Mouse (Mus musculus) adrenal gland, postnatal 10 days (tissue): ENCODE results near the gene Dnal1. TPM values are rescaled to one million over a fixed set of nuclear protein-coding genes. Genes with fewer than 3 reads are reported as not detected.

Experiments used
- DNase-seq: peaks from one replicate; pipeline ENCODE4 v3.0.0; 2021; ENCODE audit warnings: mixed read lengths
- total RNA-seq, 2 experiments: library from RNA; stranded (reverse); gene quantifications; 2 replicates each; pipeline ENCODE4 v1.2.3; 2021

Dnal1 gene
- total RNA-seq, 2 experiments from 2014 or later: 13.1 to 13.2 TPM

DNA sequence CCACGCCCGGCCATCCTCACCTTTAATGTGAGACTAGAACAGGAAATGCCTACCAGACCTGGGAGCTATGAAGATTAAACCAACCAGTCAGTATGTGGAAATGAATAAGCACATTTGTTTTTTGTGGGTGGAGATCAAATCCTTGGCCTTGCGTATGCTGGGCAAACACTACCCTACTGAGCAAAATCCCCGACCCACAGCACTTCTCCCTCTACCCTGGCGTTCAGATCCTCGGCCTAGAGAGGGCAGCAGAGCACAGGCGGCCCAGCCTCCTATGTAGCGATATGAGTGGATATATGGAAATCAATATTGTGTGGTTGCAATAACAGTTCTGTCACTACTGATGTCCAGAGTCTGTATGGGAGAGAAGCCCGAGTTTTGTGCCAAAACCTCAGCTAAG lies 49.0 kb downstream of the Dnal1 start:
- peak; percentile 64 for DNase-seq

DNA sequence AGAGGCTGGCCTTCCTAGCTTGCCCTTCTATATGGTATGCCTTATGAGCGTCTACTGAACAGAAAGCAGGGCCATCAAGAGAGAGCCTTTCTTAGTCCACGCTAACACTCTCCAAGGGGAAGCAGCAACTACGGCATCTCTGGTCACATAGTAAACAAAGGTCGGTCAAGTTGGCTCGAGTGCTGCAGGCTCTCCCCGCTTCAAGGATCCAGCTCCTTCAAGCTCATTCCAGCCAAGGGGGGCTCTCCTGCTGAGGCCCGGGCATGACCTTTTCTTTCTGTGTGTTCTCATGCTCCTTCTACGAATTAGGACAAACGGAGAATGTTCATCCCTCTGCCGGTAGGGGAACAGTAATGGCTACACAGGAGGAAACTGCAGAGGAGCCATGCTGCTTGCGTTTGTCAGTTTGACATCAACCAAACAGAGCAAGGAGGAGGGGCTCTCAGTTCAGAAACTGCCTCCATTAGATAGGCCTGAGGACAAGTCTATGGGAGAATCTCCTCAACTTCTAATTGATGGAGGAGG lies 49.5 kb downstream of the Dnal1 start:
- no peak for DNase-seq

DNA sequence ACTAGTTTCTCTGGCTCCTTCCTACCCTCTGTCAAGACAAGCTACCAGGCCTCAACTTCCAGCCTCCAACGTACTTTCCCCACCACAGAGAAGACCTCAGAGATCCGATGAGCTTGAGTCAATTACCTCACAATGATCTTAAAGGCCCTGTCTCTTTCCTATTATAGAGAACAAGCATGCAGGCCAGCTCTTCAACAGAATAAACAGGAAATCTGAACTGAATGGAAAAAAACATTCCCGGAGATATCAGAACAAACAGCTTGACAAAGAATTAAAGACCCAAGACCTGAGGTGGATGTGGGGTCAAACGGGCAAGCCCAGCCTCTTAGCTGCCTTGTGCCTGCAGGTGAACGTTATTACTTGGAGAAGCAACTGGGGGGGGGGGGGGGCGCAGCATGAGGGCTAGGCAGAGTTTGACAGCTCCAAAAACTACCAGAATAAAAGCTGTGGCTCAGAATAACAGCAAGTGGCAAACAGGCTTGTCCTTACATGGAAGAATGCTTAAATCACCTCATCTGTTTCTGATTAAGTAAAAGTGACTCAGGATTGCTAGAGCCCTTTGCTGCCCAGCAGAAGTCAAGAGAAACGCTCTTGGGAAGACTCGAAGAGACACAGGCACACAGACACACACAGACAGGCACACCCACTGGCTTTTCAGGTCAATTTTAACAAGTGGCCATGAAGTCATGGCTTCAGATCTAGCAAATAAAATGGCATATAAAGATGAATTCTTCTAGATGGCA lies 51.6 kb downstream of the Dnal1 start:
- DNase-seq: no peak

DNA sequence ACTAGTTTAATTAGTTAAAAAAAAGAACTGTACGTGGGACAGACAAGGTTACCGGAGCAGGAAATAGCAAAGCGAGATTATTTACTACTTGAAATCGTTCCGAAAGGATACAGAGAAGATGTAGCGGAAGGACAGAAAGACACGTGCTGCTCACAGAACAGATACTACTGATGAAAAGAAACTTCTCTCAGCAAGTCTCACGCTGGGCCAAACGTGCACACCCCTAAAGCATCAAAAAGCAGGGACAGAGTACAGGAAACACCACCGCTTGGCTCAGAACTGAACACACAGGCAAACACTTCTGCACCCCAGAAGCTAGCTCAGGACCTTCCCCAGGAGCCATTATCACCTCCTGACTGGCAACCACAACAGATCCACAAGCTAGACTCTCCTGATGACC lies 56.4 kb downstream of the Dnal1 start:
- no peak for DNase-seq

DNA sequence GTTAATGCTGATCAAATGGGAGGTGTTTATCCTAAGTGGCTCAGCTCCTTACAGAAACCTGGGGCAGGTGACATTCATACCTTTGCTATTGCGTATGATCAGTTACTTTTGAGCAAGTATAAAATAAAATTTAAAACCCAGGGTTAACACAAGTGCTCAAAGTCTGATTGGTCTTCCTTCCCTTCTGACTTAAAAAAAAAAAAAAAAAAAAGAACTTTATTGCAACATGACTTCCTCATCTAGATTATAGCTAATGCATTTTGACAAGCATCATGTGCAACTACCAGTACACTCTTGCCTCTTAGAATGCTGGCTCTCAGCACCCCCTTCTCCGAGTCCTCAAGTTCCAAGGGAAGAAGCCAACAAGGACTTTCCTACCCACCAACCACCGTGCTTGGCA lies 58.0 kb downstream of the Dnal1 start:
- no peak for DNase-seq

DNA sequence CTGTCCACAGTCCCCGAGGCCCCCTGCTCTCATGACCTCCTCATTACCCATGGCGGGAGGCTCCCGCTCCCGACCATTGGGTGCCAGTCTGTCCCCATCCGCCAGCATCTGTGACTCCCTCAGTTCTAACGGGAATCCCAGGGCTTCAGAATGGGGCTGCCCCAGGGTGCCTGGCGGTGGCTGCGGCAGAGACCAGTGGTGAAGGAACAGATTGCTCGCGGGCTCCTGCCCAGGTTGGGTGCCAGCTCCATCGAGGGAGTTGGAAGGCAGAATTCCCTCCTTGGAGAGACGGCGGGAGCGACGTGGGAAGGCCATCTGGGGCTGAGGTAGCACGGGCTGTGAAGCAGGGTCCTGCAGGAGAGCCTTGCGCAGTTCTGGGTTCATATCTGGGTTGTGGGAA lies 58.7 kb downstream of the Dnal1 start:
- DNase-seq: no peak

DNA sequence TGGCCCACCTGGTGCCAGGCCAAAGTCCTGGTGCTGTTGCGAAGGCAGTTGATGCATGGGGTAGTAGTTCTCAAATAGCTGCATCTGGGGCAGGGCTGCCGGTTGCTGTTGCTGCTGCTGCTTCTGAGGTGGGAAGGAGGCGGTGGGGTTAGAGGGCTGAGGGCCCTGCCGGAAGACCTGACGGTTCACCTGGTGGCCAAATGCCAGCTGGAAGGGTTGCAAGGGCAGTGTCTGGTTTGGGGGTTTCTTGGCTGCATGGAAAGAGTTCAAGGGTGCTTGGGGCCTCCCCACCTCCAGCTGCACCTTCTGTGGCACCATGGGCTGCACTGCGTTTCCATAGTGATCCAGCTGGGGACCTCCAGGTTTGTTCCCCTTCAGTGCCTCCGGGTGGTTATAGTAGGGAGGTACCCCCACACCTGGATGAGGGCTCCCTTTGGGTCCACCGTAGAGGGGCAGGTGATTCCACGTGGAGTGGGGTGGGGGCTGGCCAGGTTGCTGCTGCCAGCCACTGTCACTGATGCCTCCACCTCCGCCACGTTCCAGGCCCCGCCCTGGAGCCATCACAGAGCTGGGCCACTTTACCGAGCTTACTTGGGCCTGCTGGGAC lies 59.2 kb downstream of the Dnal1 start:
- no peak for DNase-seq

DNA sequence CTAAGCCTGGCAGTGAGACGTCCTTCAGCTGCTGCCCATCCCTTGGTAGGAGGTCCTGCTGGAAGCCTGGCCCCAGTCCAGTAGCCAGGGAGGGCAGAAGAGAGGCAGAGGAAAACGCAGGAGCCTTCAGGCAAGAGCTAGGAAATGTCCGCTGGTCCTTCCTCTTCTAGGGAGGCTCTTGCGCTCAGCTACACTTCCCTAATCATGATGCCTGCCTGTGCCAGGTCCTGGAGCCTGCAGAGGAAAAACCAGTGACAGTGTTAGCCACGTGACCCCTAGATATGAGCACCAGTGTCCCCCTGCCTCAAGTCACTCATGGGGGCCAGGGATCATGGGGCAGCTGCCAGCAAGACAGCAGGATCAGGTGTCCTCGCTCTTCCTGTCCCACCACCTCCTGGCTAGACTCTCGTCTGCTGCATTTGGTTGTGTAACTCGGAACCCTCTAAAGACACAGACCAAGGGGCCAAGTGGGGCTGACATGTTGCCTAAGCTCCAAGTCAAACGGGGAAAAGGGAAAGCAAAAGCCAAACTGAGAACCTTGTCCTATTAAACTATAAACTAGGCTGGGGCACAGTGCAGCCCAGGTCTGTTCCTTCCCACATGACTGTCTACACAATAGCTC lies 60.1 kb downstream of the Dnal1 start:
- DNase-seq: peak; percentile 85

DNA sequence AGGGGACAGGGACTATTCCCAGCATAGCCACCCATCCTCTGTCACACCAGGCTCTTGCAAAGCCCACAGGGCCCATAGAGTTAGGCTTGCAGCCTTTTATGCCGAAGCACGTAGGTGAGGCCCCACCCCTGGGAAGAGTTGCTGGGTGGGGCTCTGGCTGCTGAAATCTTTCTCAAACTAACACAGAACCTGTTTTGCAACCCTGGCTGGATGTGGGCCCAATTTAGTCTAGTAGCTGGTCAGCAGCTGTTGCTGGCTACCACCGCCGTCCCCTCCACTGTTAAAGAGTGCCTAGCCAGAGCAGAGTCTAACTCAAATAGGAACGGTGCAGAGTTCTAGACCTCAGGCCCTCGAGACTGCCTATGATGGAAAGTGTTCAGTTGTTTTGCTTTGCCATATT lies 60.7 kb downstream of the Dnal1 start:
- peak; percentile 88 for DNase-seq

DNA sequence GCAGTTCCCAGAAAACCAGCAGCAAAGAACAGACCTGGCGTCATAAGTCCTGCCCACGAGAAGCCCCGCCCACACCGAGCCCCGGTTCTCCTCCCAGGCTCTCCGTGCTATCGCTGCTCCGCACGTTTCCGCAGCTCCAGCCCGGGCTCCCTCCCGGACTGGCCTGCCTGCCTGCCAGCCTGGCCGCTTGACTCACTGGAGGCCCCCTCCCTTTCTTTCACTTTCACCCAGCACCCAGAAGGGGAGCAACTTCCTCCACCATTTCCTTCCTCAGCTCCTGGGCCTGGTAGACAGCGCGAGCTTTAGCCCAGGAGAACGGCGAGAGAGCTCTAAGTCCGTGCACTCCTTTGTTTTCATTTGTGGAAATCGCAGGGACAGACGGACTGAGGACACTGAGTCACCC lies 61.5 kb downstream of the Dnal1 start:
- peak; percentile 93 for DNase-seq

DNA sequence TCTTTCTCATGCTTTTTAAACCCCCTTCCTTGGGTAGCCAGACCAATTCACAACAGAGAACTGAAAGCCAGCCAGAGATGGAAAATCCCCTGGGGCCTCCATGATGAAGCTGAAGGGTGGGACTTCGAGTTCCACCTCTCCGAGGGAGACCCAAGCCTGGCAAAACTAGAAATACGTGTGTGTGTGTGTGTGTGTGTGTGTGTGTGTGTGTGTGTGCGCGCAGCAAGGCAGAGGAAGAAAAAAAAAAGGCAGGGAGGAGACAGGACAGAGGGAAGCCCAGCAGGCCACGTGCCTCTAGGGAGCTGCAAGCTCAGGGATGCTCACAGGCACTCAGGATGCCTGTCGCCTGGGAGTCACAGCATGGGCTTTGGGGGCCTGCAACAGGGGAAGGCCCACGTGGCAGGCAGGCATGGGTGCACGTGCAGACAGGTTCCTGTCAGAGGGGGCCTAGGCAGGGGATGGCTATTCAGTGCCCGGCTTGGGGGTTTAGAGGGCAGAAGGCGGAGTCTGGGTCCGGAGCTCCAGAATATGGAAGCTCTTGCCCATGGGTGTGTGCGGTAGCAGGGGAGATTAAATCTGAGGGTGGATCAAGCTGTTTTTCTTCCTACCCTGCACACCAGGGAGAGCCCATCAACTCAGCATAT lies 62.1 kb downstream of the Dnal1 start:
- peak; percentile 65 for DNase-seq

DNA sequence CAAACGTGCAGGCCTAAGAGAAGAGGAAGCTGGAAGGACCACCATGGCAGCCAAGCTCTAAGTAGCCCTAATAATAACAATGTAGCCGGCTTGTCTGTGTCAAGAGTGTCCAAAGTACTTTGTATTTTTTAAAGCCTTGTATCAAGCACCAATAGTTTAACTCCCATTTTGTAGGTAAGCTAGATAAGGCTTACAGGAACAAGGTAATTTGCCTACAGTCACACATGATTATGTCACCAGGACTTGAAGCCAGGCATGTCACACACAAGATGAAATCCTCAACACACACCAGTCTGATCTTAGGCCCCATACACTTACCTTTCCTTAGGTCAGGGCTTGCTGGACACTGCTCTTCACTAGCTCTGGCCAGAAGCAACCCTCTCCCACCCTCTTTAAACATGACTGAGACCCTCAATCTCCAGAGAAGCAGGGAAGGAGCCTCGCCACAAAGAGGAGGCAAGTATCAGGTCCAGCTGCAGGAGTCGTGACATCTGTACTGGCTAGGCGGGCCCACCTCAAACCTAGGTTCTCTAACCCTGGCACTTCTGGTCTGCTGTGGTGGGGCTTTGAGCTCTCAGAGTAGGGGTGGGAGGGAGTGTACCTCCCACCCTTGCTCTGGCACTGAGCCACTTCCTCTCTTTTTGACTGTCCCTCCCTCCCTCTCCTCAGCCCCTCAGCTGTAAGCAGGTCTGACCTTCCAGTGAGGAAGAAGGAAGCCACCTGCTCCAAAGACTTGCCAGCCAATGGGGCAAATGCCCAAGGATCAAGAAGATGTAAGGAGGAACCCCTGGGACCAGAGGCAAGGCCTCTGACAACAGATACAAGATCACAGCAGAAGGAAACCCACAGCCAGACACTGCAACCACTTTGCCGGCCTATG lies 63.0 kb downstream of the Dnal1 start:
- no peak for DNase-seq

DNA sequence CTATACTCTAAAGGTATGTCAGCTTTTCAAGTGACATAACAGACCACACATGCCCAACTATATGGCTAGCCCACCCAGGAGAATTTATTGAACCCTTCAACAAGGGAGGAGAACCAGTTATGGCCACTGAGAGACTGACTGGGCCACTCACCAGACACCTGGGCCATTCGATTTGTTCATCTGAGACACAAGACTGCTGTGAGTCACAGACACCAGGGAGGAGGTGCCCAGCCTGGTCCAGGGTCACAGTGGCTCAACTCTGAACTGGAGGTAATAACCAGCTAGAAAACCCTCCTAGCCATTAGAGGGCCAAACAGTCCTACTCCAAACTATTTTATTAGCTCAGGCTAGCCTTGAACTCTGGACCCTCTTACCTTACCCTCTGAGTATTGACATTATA lies 63.9 kb downstream of the Dnal1 start:
- DNase-seq: no peak

DNA sequence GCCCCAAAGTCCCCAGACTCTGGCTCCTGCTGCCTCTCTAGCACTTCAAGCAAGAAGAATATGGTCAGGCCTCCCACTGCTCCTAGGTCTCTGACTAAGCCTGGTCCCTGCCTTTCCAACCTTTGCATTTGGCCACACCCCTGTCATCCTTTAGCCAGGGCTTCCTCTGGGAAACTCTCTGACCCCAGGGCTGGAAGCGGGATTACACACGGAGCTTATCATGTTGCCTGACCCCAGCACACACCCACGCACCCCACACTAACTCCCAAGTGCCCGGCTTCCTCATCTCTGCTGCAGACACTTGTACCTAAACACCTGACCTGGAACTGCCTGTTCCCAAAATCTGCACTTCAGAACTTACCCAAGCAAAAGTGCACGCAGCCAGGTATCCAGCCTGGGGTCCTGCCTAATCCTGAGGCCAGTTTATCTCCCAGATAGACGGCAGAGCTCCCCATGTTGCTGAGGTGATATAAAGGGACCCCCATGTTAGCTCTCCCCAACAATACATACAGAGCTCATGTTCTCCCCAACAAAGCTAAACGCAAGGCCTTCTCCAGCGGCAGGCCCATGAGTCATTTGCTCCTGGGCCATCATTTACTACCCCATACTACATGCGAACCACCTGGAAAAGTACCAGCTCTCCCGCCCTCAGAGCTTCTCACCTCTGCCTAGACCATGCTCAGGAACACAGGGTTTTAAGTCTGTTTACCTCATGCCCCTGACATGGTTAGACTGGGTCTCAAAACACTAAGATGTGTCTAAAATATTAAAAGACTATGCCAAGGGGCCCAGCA lies 64.7 kb downstream of the Dnal1 start:
- DNase-seq: no peak

DNA sequence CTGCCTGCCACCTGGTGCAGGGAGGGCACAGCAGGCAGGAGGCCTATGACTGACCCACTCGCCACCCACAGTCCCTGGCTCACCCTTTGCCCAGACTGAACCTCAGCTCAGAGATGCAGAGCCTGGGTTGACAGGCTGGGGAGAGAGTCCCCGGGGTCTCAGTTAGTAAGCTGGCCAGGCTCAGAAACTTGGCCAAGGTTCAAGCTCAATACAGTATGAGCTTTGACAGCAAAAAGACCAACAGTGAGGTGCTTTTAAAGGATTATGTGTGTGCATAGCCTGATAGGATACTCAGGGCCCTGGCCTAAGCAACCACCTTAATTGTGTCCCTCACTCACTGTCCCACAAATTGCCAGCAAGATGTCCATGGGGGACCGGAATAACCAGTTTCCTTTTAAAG lies 65.9 kb downstream of the Dnal1 start:
- DNase-seq: no peak

DNA sequence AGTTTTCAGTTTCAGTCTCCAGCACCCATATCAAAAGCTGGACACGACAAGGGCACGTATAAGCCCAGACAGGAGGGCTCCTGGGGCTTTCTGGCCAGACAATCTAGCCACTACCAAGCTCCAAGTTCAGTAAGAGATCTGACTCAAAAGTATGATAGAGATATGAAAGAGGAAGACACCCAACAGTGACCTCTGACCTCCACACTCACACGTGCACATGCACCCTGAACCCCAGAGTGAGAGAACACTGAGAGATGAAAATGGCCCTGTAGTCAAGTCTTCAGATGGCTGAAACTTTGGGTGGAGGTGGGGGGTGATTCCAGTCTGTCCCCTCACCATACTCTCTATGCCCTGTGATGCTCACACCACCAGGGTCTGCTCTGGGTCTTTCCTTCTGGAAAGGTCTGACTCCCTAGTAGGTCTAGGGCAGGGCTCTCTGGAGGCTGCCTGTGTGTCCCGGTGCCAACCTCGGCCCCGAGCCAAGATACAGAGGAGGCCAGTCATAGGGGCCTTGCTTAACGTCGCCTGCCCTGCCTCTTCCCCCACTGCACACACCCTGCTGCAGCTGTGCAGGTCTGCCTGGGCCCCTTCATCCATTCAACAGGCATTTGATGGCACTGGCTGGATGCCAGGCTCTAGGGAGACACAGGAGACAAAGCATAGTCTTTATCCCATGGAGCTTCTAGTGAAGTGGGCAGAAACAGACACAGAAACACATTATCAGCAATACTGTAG lies 66.7 kb downstream of the Dnal1 start:
- peak; percentile 93 for DNase-seq

DNA sequence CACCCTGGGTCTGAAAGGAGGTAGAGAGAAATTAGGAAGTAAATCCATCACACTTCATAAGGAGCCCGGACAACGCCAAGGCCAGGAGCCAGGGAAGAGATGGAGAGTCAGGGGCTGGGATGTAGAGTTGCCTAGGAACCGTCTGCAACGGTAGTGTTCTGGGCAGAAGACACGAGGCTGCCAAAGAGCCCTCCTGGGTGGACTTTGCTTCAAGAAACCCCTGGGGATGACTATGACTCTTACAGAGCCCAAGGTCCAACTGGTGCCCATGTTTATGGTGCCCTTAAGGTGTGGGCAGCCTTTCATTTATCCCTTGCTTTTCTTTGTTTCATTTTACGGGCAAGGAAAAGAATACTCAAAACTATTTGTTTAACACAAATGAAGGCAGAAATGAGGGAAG lies 67.8 kb downstream of the Dnal1 start:
- DNase-seq: no peak

DNA sequence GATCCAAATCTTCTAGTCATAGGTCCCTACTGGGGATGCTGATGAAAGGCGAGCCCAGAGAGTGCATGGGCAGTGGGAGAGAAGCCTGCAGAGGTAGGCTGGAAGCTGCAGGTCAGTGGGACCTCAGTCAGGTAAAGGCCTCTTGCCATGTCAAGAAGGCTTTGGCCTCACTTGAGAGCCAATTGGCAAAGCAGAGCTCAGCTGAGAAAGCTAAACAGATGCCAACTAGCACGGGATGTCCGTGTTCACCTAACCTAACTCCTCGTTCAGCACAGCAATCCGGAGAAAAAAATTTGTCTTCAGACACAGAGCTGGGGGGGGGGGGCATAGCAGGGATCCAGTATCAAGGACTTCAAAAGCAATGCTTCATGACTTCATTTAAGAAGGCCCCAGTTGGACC lies 70.8 kb downstream of the Dnal1 start:
- DNase-seq: no peak

DNA sequence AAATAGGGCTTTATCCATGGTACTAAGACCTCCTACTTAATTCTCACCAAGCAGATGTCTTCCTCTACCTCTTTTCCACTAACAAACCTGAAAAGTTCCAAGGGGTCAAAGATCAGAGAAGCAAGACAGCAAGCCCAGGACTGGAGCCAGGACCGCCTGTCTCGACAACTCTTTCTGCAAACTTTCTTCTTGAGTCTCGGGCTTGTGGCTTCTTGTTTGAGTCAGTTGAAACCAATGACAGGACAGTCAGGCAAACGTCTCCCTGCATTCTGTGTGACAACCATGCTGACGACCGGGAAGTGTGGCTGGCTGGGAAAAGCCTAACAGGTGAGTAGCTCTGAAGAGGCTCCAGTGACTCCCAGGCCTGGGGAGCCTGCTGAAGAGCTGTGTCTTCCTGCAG lies 71.4 kb downstream of the Dnal1 start:
- DNase-seq: no peak

DNA sequence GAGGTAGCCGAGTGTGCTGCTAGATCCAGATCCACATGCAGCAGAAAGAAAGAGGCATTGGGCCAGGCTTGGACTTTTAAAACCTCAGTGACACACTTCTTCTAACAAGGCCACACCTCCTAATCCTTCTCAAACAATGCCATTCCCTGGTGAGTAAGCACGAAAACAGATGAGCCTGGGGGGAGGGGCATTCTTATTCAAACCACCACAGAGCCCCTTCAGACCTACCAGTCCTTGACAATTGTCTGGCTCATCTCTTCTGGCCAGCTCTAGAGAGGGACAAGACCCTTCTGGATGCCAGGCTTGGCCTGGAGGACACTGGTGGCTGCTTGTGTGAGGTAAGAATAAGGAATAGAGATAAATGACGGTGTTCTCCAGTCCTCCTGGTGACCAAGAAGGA lies 72.4 kb downstream of the Dnal1 start:
- no peak for DNase-seq
